Mouse (Mus musculus): ENCODE data around the gene Mpp3. TPM values are rescaled to one million over a fixed set of nuclear protein-coding genes. Genes with fewer than 3 reads are reported as not detected.

The Mpp3 gene
- 10.6 and 12.7 TPM in 2 replicates for polyA plus RNA-seq (2012; rRNA removed)

GRCm38 (mm10) chr11:102028087-102028816 lies at the start of gene Mpp3:
Gene Mpp3, minus strand, starts transcription at chr11:102028461.

DNA sequence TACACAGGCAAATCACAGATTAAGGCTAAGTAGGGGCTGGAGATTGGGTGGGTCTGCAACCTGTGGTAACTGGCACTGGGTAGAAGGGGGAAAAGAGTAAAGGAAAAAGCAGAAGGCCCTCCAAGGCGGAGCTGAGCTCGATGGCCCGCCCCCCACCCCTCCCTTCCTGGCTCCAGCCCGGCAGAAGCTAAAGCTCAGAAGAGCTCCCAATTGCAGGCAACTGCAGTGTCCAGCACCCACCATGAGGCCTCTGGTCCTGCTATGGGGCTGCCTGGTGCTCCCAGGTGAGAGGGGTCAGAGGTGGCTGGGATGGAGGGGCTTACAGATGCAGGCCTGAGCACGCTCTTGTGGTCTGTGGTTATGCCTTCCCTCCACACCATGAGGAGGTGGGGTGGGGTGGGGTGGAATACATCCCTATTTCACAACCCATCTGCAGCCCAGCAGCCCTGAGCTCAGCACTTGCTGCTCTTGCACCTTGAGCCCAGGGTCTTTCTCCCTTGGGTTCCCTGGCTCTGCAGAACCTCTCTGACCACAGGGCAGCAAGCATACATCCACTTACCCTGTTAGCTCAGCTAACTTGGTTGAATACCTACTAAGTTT lies 13.2 kb upstream of the Mpp3 start, which contains the start of gene Cd300lg:
Gene Cd300lg (plus strand): TSS at position 160 of the 600 bp plus-strand sequence.

DNA sequence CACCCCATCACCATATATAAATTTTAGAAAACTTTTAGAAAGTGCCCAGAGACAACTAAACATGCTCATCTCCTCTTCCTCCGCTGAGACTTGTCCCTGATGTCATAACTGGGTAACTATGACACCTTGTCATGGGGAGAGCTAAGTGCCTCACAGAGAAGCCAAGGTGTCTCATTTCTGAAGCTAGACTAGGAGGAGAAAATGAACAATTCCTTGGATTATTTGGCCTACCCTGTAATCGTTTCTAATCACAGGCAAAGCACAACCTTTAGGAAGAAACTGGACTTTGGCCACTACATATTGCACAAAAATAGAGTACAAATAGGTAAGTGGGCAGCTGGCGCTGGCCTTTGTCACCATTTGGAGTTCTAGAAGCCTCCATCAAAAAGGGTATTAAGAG lies 41.3 kb downstream of the Mpp3 start, which contains the start of gene Dusp3:
Gene Dusp3 (minus strand): TSS at position 101 of the 400 bp plus-strand sequence.

GRCm38 (mm10) chr11:101984054-101985025 lies 43.9 kb downstream of the Mpp3 start, which contains the start of gene Cfap97d1:
Gene Cfap97d1, plus strand, starts transcription at chr11:101984279.

GRCm38 (mm10) chr11:101966965-101967614 lies 61.2 kb downstream of the Mpp3 start, which contains the start of gene Sost:
Gene Sost, minus strand, starts transcription at chr11:101967015.

Other genes starting within 250 kb of the Mpp3 start
- gene Etv4, start 243.1 kb downstream of the Mpp3 start, polyA plus RNA-seq (2012; rRNA removed): 19.9 and 30.7 TPM in 2 replicates
- 1.3 and 1.7 TPM in 2 replicates for gene Meox1, start 134.1 kb downstream of the Mpp3 start, polyA plus RNA-seq (2012; rRNA removed)
- 0.10 TPM in 1 of 2 replicates, not detected in the other for gene Sost, start 61.4 kb downstream of the Mpp3 start, polyA plus RNA-seq (2012; rRNA removed)
- not detected in 2 replicates for gene Cfap97d1, start 44.2 kb downstream of the Mpp3 start, polyA plus RNA-seq (2012; rRNA removed)
- gene Dusp3, start 41.4 kb downstream of the Mpp3 start, polyA plus RNA-seq (2012; rRNA removed): 112 and 133 TPM in 2 replicates
- 7.7 and 9.2 TPM in 2 replicates for gene Cd300lg, start 13.0 kb upstream of the Mpp3 start, polyA plus RNA-seq (2012; rRNA removed)
- 4.9 and 5.9 TPM in 2 replicates for gene Mpp2, start 60.1 kb upstream of the Mpp3 start, polyA plus RNA-seq (2012; rRNA removed)
- 156 and 278 TPM in 2 replicates for gene Ppy, start 72.9 kb upstream of the Mpp3 start, polyA plus RNA-seq (2012; rRNA removed)
- 2,050 and 2,272 TPM in 2 replicates for gene Pyy, start 79.4 kb upstream of the Mpp3 start, polyA plus RNA-seq (2012; rRNA removed)
- gene Nags, start 117.1 kb upstream of the Mpp3 start, polyA plus RNA-seq (2012; rRNA removed): 10.8 and 16.1 TPM in 2 replicates
- 23.5 and 29.5 TPM in 2 replicates for gene Tmem101, start 127.9 kb upstream of the Mpp3 start, polyA plus RNA-seq (2012; rRNA removed)
- gene Lsm12, start 156.8 kb upstream of the Mpp3 start, polyA plus RNA-seq (2012; rRNA removed): 25.4 and 35.2 TPM in 2 replicates
- gene G6pc3, start 161.2 kb upstream of the Mpp3 start, polyA plus RNA-seq (2012; rRNA removed): 114 and 152 TPM in 2 replicates
- gene Hdac5, start 201.7 kb upstream of the Mpp3 start, polyA plus RNA-seq (2012; rRNA removed): 97.0 and 115 TPM in 2 replicates
- gene BC030867, start 220.4 kb upstream of the Mpp3 start, polyA plus RNA-seq (2012; rRNA removed): 3.3 and 3.9 TPM in 2 replicates
- 1.6 and 2.8 TPM in 2 replicates for gene Asb16, start 240.3 kb upstream of the Mpp3 start, polyA plus RNA-seq (2012; rRNA removed)

Measured in colon, adult 2 months (tissue).